Mouse (Mus musculus): ENCODE measurements around the gene Gm38431.
"Not testable (repeated sequence)": the region's sequence is repeated elsewhere in the genome, so short reads cannot be mapped to it uniquely, and the experiment has no call there.

The Gm38431 gene

DNA sequence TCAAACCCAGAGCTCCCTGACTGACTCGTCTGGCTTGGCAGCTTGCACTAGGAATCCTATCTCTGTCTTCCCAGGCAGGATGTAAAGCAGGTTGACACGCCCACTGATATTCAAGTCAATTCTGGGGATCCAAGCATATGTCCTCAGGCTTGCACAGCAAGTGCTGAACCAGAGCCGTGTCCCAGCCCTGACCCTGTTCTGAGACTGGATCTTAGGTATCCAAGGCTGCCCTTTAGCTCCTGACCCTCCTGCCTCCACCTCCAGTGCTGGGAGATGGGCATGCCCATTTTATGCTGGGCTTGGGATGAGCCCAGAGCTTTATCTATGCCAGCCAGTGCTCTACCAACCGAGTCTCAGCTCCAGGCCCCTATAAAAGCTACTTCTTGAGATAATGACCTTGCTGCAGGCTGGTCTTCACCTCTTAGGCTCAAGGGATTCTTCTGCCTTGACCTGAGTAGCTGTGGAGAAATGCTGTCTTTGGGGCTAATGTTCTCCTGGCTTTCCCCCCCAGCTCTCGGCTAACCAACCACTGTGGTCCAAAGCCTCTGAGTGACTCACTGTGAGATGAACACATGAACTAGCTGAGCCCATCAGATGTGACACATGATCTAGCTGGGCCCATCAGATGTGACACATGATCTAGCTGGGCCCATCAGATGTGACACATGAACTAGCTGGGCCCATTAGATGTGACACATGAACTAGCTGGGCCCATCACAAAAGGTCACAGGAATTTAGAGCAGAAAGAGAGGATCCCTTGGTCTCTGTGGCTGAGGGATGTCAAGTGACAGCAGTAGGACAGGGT lies 14.2 kb upstream of the Gm38431 start:
- DNase-seq (ENCODE audit: low spot score) = peak; percentile 66

DNA sequence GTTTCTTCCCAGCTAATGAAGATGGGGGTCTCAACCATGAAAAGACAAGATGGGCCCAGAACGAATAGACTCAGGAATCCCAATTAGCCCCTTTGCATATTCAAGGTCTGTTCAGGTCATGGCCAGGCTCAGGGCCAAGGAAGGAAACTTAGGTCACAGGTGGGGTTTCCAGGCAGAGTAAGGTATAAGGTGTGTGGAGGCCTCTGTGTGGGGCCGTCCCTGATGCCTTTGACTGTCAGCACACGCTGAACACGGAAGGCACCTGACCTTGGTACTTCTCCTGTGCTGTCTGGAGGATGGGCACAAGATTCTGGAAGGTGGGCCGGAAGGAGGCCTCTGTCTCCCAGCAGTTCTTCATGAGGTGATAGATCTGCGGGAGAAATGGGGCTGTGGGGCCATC lies 13.0 kb upstream of the Gm38431 start:
- no peak for DNase-seq (ENCODE audit: low spot score)

DNA sequence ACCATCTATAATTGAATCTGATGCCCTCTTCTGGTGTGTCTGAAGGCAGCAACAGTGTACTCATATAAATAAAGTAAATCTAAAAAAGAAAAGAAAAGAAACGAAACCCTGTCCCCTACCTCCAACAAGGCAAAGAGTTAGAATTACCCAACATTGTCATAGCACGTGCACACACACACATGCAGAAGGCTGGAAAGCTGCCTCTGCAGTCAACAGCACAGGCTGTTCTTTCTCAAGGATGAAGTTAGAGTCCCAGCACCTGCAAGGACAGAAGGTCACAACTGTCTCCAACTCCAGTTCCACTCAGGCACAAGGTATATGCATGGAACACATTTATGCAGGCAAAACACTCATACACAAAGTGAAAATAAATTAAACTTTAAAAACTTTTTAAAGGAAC lies 10.3 kb upstream of the Gm38431 start:
- DNase-seq (ENCODE audit: low spot score) = no peak

DNA sequence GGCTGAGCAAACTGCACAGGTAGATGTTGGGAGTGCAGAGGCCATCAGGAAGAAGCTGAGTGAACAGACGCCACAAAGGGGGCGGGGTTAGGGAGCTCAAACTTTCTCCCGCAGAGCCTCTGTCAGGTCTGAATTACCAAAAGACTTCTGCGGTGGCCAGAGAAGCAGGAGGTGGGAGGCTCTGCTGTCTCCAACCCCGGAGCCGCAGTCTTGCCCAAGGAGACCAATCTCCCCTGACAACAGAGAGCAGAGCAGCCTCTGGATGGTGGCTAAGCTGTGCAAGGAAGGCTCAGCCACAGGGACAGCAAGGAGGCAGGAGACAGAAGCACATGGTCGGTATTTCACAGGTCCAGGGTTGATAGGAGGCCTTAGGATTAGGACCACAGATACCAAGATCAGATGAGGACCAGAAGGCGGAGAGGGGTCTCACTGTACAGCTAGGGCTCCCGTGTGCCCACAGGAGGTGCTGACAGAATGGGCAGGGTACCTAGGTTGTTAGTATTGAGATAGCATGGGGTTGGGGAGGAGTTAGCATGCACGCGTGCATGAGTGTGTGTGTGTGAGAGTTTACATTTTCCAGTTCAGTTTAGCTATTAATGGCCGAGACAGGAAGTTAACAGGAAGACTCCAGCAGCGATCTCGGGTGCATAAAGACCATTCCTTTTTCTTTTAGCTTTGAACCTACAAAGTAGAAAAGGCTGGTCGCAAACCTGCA lies 8.8 kb upstream of the Gm38431 start:
- no peak for DNase-seq (ENCODE audit: low spot score)

DNA sequence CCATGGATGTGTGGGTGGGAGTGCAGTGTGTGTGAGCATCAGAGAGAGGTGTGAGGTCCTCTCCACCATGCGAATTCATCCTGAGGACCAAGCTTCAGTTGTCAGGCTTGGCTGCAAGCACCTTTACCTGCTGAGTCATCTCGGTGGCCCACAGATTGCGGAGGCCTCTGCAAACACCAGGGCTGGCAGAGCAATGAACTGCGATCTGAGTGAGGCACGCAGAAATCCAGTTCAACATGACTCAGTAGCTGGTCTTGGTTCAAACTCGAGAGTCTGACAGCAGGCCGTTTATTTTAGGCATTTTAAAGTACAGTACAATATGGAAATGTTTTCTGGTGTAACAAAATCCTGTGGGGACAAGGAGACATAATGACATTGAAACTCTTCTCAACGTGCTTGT lies 6.0 kb upstream of the Gm38431 start:
- no peak for DNase-seq (ENCODE audit: low spot score)

DNA sequence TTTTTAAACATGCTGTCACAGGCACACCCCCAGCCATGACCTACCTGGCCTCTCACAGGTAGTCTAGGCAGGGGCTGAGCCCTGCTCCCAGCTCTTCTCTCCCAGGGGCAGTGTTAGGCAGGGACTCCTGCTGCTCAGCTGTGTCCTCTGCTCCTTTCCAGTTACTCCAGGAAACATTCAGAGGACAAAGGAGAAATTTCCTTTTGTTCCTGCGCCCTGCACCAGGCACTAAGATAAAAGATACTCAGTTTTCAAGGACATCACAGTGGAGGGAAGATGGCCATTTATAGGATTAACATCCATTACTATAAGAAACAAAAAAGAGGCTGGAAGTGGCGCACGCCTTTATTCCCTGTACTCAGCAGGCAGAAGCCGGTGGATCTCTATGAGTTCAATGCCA lies 4.2 kb upstream of the Gm38431 start:
- DNase-seq (ENCODE audit: low spot score) = no peak

DNA sequence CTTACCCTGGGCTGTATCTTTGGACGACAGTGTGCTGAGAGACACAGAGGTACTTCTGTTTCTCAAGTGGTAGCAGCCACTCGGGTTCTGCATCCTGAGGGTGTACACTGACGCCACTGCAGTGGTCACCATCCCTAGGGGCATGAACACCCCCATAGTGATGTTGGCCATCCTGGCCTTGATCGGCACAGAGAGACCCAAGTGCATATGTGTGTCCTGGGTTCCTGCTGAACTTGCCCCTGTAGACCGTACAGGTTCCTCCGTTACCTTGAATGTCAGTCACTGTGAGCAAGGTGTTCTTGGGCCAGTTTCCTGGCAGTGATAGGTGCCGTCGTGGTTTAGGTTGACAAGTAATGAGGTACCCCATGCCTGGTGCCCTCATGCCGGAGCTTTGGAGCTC lies 1.6 kb upstream of the Gm38431 start:
- no peak for DNase-seq (ENCODE audit: low spot score)

DNA sequence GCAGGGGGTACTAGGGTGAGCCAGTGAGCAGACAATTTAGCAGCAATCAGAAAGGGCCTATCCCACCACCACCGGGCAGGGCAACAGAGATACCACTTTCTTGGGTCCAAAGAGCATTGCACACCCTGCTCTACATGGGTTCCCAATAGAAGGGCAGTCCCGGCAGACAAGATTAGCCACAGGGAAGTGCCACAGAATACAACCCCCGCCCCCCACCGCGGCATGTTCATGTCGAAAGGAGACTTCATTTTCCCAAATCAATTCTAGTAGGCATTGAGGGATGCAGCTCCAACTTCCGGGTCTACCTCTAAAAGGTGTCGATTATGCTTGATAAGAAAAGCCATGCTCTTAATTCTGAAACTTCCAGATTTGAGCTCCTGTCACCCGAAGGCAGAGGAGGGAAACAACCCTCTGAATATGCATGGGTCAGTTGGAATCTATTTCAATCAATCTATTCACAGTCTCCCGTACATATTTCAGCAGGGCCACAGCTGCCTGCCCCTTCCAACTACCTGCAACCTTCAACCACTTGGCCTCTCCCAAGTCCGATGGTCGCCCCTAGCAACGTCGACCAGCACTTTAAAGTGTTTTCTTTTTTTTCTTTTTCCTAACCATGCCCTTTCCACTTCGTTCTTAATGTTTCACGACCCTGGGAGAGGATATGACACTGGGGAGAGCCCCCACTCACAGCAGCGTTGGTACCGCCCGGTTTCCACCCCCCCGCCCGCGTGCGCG lies 658 bp downstream of the Gm38431 start:
- no peak for DNase-seq (ENCODE audit: low spot score)

DNA sequence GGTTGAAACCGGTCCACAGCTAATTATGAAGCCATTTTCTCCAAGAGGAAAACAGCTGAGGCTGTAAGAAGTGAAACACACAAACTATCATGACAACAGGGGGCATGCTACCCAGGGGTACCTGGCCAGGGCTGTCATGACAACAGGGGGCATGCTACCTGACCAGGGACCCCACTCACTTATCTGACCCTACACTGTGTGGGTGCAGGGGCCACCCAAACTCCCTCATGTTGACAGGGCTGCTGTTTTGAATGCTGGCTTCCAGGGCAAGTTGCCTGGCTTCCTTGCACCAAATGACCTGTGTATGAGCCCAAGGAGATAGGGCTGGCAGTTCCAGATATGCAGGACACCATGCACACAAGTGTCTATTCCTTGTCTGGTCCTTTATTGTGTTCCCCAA lies 1.3 kb downstream of the Gm38431 start:
- no peak for DNase-seq (ENCODE audit: low spot score)

DNA sequence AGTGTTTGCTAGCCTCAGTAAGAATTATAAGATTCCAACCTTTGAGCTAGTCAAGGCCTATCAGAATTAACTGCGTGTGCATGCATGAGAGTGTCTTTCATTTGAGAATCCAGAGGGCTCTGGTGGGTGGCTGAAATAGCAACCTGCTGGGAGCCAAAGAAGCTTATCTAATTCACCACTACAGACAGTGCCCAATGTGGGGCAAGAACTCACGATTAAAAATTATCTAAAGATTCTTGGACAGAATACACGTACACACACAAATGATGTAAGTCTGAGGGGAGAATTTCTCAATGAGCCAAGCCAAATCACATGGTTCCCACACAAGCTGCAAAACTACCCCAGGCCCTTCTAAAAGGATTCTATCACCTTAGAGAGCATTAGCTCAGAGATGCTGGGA lies 8.5 kb downstream of the Gm38431 start:
- no peak for DNase-seq (ENCODE audit: low spot score)

DNA sequence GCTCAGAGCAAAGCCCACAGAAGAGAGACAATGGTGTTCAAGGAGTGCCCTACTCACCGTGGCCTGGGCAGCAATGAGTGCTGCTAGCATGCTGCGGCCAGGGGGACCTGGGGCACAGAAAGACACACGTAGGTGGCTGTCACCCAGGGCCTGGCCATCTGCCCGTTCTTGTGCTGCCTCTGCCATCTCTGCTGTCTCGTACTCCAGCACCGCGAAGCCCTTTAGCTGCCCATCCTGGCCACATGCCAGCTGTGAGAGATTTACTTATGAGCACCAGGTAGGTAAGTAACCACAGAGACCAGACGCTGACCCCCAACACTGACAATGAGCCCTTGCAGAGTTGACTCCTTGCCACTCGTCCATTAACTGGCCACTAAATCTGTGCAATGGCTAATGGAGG lies 10.7 kb downstream of the Gm38431 start:
- no peak for DNase-seq (ENCODE audit: low spot score)

DNA sequence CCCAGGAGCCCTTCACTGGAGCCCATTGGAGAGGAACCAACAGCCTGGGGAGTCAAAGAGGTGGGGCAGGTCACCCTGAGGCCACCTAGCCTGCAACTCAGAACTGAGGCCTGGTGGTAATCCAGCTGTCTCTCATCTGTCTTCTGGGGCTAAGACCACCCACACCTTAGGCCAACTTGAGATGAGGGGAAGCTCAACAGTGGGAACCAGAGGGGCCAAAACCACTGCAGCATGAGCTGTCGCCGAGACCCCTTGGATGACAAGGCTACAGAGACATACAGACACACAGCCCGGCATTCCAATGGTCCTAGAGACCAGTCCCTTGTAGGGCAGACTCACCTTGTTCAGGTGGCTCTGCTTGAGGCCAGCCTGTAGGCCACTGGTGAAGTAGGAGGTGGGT lies 16.2 kb downstream of the Gm38431 start:
- no peak for DNase-seq (ENCODE audit: low spot score)

DNA sequence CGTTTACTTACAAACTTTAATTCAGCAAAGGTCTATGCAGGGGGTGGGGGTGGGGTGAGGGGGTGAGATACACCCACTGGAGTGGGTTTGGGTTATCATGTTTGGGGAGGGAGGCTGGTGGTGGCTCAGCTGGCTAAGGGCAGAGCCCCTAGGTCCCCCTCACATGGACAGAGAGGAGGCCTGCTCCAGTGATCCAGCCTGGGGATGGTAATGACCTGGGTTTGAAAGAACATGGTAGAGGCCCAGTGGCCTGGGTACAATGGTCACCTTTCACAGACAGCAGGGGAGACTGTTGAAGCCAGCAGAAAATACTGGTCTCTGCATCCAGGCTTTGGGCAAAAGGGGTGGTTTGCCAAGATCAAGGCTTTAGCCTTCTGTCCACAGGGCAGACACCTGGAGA lies 17.6 kb downstream of the Gm38431 start:
- DNase-seq (ENCODE audit: low spot score) = no peak

DNA sequence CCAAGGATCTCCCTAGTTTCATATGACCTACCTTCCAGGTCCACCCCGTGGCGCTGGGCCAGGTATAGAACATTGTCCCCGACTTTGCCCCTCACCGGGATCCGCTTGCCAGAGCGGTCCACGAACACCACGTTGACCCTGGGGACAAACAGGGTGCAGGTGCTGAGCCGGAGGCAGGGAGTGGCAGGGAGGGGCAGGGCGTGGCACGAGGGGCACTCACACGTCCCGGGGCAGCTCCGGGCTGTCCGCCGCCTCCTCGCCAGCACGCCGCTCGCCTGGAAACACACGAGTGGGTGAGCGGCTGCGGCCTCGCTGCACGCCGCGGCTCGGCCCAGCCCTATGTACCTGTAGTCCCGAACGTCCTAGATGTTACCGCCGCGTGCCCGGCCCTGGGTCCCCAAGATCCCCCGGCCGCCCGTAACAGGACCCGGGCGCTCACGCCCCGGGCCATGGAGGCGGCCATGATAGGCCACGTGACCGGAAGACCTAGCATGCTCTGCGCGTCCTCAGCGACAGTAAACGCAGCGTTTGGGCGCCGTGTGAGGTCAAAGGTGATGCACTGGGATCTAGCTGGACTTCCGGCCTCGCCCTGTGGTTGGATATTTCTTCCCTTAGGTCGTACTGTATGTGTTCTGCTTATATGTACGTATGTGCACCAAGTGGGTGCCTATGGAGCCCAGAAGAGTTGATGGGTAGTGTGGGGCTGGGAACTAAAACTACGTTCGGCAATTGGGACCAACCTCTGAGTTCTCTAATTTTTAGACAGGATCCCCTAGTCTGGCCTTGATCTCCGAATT lies 18.6 kb downstream of the Gm38431 start, which contains the start of the genes Gm49373 and Fdx1l:
Gene Gm49373, minus strand, starts transcription at position 53 of the 797 bp plus-strand sequence.
Gene Fdx1l, minus strand, starts transcription at position 571 of the 797 bp plus-strand sequence.
- DNase-seq (ENCODE audit: low spot score) = peak; percentile 81

DNA sequence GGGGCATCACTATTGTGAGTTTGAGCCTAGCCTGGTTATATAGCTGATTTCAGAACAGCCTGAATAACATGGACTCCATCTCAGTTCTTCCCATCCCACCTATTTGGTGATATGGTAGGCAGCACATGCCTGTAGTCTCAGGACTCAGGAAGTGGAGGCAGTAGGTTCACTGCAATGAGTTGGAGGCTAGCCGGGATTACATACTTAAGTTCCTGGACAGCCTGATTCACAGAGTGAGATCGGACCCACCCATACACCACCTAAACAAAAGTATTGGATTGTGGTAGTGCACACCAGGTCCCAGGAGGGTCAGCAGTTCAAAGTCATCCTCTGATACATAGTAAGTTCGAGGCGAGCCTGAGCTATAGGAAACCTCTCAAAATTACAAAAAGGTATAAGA lies 19.2 kb downstream of the Gm38431 start:
- DNase-seq (ENCODE audit: low spot score) = peak; percentile 30

DNA sequence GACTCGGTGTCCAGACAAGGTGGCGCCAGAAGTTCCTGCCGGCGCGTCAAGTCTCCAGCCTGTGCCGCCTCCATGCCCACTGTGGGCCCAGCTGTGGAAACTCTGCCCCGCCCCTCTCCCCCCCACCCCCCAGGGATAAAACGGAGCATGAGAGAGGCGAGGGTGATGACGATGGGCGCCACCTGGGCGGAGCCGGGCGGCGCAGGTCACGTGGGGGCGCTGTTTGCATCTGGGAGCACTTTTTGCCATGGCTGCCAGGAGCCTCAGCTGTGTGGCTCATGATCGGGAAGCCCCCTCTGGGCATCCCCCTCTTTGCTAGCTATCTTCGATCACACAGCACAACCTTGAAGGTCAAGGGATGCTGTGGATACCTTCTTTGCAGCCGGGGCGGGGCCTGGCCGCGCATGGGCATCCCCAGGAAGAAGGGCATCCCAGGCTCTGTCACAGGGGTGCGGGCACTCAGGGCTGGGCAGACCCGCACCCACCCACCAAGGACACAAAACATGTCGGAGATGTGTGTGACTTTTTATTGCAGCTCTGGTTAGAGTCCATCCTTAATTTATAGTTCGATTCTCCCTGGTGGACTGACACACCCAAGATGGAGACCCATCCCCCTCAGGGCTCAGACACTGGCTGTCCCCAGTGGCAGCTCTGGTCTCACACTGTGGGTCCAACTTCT lies 24.7 kb downstream of the Gm38431 start, which contains the start of gene Zglp1:
Gene Zglp1, minus strand, starts transcription at position 88 of the 679 bp plus-strand sequence.
- no peak for DNase-seq (ENCODE audit: low spot score)

DNA sequence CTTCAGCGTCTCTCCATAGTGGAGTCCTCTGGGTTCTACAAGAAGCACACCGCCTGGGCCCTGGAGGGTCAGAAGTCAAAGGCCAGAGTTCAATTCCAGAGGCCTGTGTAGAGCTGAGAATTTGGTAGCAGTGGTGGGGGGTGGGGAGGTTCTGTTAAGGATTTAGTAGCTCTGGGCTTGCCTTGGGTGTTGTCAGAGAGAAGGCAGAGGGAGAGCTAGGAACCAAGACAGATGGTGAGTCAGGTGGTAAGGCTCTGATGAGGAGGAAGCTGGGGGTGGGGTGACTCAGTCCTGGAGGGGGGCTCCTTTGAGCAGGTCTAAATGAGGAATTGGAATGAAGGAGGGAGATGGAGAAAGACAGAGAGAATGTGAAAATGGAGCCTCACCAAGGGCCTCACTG lies 28.9 kb downstream of the Gm38431 start:
- DNase-seq (ENCODE audit: low spot score) = no peak

DNA sequence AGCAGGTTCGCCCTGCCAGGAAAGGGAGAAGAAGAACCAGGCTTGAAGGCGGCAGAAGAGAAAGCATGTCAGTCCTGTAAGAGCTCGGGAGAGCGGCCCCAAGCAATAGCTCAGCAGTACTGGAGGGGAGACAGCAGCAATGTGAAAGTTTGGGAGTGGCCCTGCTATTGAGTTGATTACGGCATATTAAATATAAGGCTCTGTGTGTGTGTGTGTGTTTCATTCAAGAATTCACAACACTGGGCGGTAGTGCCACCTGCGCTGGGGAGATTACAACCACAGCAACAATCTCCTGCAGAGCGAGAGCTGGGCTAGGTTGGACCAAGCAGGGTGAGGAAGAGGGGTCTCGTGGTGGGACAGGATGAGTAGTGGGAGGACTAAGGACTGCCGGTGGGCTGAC lies 40.2 kb downstream of the Gm38431 start:
- no peak for DNase-seq (ENCODE audit: low spot score)

DNA sequence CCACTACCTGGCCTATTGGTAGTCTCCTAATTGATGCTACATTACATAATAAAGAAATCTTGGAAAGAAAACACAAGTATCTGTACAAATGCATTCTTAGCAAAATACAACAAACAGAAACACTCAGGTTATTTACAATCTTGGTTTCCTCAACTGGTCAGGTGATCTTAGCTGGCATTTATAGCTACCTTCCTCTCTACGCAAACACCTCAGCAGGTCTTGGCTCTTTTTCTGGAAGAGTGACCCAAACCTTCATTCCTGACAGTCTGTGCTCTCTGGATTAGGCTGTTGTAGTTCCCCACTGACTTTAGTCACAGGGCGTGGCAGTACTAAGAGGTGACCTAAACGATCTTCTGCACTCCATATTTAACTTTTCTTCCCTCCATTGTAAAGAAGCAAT lies 46.6 kb downstream of the Gm38431 start:
- no peak for DNase-seq (ENCODE audit: low spot score)

DNA sequence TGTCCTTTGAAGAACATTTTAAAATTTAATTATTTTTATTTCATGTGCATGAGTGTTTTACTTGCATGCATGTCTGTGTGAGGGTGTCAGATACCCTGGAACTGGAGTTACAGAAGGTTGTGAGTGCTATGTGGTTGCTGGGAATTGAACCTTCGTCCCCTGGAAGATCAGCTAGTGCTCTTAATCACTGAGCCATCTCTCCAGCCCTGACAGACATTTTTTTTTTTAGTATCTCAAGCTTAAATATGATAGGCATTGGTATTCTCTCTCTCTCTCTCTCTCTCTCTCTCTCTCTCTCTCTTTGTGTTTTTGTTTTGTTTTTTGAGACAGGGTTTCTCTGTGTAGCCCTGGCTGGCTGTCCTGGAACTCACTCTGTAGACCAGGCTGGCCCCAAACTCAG lies 47.0 kb downstream of the Gm38431 start:
- not testable (repeated sequence) for DNase-seq (ENCODE audit: low spot score)

DNA sequence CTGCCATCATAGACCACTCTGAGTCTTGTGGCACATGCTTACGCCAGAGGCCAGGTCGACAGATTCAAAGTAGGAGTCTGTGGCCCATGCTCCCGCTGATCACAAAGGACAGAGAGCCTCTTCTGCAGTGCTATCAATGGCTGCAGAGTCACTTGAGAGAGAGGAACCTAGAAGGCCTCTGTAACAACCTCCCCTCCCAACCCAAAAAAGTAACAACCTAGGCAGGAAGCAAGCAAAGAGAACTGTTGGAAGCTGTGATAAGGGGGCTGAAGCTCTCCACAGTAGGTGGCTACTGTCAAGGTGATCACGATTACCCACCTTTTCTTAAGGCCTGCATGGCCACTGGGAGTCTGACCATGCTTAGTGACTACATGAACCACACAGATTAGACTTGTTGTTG lies 48.2 kb downstream of the Gm38431 start:
- DNase-seq (ENCODE audit: low spot score) = no peak

All from c-Kit-positive CD71-positive TER-119-positive erythroid progenitor cells, embryonic 14.5 days (primary cell).